Mouse (Mus musculus) forebrain, embryonic 12.5 days (tissue): ENCODE results near the gene Ces2e. TPM values are rescaled to one million over a fixed set of nuclear protein-coding genes. Genes with fewer than 3 reads are reported as not detected.
"Not testable (repeated sequence)": the region's sequence is repeated elsewhere in the genome, so short reads cannot be mapped to it uniquely, and the experiment has no call there.

ENCODE experiments used
- ATAC-seq: fragments of 200-750 bp; cut with Nextera tagmentation; 2 replicates; pipeline ENCODE4 v1.8.0; 2017; ENCODE audit warnings: moderate TSS enrichment; ENCODE audit not compliant: low FRiP score
- H3K27ac ChIP-seq: fragments of 300-500 bp; sonication (generic); 2 replicates; pipeline ENCODE4 v1.5.1; 2016; ENCODE audit warnings: mild to moderate bottlenecking
- H3K27me3 ChIP-seq: fragments of 300-500 bp; sonication (generic); 2 replicates; pipeline ENCODE4 v1.6.1; 2016; ENCODE audit warnings: mild to moderate bottlenecking
- H3K36me3 ChIP-seq: fragments of 300-500 bp; sonication (generic); replicated peaks from 2 replicates; pipeline ENCODE4 v1.6.1; 2016; ENCODE audit warnings: mild to moderate bottlenecking
- H3K4me1 ChIP-seq: fragments of 300-500 bp; sonication (generic); 2 replicates; pipeline ENCODE4 v1.6.1; 2016
- H3K4me2 ChIP-seq: fragments of 300-500 bp; sonication (generic); 2 replicates; pipeline ENCODE4 v1.6.1; 2016; ENCODE audit warnings: mild to moderate bottlenecking, moderate library complexity
- H3K4me3 ChIP-seq: fragments of 300-500 bp; sonication (generic); replicated peaks from 2 replicates; pipeline ENCODE4 v1.5.1; 2016; ENCODE audit warnings: mild to moderate bottlenecking
- H3K9ac ChIP-seq: fragments of 300-500 bp; sonication (generic); 2 replicates; pipeline ENCODE4 v1.6.1; 2016; ENCODE audit warnings: mild to moderate bottlenecking
- H3K9me3 ChIP-seq: fragments of 300-500 bp; sonication (generic); 2 replicates; pipeline ENCODE4 v1.6.1; 2016
- WGBS: fragments of 180-500 bp; shearing (Covaris S2); methylation state at CpG from one replicate; pipeline ENCODE4 v1.1.7; 2016; 5-methylcytosine and 5-hydroxymethylcytosine counted together
- polyA plus RNA-seq: library from polyadenylated mRNA; unstranded; fragments of >200 nt; fragmentation: Nextera tagmentation; extraction: Ambion mirVana; gene quantifications from 2 replicates; pipeline ENCODE4 v1.2.1, GENCODE M21; 2016

The Ces2e gene
- not detected in 2 replicates for polyA plus RNA-seq

DNA sequence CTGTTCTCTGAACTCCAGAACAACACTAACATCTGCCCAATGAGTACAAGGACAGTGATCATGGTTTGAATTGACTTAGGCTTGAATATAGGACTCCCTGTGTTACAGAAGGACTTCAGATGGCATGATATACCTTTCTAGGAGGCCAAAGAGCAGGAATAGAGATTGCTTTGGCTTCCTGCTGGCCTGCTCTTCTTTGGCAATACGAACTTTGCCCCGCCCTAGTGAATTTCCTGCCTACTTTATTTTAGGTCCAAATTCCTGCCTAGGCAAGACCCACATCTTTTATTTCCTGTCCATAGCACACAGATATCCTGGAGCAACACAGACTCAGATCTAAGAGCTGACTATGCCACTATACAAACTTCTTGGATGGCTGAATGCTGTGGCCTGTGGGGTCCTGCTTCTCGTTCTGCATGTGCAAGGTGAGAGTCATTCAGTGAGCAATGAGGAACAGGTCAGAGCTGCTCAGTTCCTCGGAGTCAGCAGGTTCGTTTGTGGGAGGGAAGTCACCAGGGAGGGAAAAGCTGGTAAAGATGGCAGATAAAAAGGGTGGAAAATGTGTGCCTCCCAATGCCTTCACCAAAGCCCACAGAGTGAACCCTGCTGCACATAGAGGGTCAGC, at the start of gene Ces2e:
TSS of gene Ces2e (plus strand) at position 289 of the 625 bp plus-strand sequence.
- WGBS: 77% methylated on average over 5 of the region's 5 CpGs
- no peak for ATAC-seq

DNA sequence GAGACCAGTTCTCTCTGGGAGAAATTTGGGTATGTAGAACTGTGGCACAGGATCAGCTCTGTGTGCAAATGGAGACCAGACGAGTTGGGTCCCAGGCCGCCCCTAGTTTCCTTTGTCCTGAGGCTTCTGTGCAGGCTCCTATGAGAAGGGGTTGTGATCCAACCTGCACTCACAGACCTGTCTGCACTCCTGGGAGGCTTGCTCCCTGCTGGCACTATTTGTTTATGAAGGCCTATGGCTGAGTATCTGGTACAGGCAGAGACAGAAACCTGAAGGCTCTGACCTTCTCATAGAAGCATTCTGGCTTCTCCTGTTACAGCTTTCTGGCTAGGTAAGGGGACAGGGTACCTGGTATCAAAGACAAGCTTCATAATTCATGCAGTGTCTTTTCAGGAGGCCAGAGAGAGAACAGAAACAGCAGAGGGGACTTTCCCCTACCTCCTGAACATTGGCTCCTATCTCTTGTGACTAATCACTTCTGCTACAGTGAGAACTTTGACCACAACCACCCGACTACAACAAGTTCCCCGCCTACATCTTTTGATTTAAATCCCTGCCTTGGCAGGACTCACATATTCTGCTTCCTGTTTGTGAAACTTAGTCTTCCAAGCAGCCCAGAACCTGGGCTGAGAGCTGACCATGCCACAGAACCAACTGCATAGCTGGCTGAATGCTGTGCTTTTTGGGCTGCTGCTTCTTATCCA, 39.7 kb upstream of the Ces2e start:
- not testable (repeated sequence) for ATAC-seq, H3K36me3 ChIP-seq, H3K27me3 ChIP-seq, H3K4me3 ChIP-seq, H3K9me3 ChIP-seq, H3K27ac ChIP-seq, H3K4me1 ChIP-seq, H3K4me2 ChIP-seq, H3K9ac ChIP-seq
- WGBS: no CpG with 5 or more reads among the region's 4 CpGs

More for the DNA sequence above, at the start of gene Ces2e:
- no peaks in the 10 kb centered on the region for H3K4me1 ChIP-seq
- no peaks in the 10 kb centered on the region for H3K36me3 ChIP-seq
- H3K4me3 ChIP-seq: no peak within 1 kb of the TSS
- no peak within 1 kb of the TSS for H3K4me2 ChIP-seq
- no peaks in the 10 kb centered on the region for H3K27me3 ChIP-seq
- no peak within 1 kb of the TSS for H3K9ac ChIP-seq
- no peaks in the 10 kb centered on the region for H3K9me3 ChIP-seq
- H3K27ac ChIP-seq: no peak within 1 kb of the TSS

DNA sequence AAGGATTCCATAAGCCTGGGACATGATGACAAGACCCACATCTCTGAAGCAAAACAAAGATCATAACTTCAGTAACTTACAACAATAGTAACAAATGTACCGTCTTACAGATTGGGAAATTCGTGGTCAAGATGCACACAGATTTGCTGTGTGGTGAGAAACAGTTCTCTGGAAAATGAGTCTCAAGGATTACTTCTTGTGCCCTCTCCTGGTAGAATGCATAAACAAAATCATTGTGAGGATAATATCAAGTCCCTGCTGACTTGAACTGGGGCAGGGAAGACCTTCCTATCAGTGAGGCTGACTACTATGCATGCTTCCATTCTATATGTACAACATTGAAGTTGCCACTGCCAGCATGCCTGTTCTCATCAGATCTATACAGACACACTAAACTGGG, 24.3 kb upstream of the Ces2e start:
- no peak overlapping the region for H3K4me2 ChIP-seq
- no peaks in the 10 kb centered on the region for H3K27me3 ChIP-seq
- H3K9me3 ChIP-seq: no peaks in the 10 kb centered on the region
- WGBS: 88% methylated on average over 2 of the region's 2 CpGs
- H3K9ac ChIP-seq: no peak overlapping the region
- no peak for ATAC-seq
- no peaks in the 10 kb centered on the region for H3K36me3 ChIP-seq
- H3K4me3 ChIP-seq: no peak overlapping the region
- H3K27ac ChIP-seq: no peak overlapping the region
- no peaks in the 10 kb centered on the region for H3K4me1 ChIP-seq

DNA sequence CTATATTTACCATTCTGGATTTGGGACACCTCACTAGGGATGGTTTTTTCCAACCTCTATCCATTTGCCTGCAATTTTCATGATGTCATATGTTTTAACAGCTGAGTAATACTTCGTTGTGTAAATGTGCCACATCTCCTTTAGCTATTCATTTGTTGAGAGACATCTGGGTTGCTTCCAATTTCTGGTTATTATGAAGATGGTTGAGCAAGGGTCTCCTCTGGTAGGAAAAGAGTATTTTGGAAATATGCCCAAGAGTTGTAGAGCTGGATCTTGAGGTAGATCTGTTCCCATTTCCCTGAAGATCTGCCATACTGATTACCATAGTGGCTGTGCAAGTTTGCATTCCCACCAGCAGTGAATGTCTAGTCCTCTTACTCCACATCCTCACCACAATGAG, 18.9 kb upstream of the Ces2e start:
- no peak overlapping the region for H3K27ac ChIP-seq
- H3K4me1 ChIP-seq: no peaks in the 10 kb centered on the region
- H3K36me3 ChIP-seq: no peaks in the 10 kb centered on the region
- no peak for ATAC-seq
- no peaks in the 10 kb centered on the region for H3K9me3 ChIP-seq
- no peak overlapping the region for H3K4me3 ChIP-seq
- no peak overlapping the region for H3K9ac ChIP-seq
- H3K27me3 ChIP-seq: no peaks in the 10 kb centered on the region
- 63% methylated on average over 1 of the region's 1 CpGs for WGBS
- no peak overlapping the region for H3K4me2 ChIP-seq

DNA sequence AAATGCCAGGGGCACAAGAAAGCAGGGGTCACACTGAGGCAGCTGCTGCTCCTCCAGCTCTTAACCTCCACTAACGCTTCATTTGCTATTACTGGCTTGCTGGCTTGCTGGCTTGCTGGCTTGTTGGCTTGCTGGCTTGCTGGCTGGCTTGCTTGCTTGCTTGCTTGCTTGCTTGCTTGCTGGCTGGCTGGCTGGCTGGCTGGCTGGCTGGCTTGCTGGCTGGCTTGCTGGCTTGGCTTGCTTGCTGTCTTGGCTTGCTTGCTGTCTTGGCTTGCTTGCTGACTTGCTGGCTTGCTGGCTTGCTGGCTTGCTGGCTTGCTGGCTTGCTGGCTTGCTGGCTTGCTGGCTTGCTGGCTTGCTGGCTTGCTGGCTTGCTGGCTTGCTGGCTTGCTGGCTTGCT, 17.0 kb upstream of the Ces2e start:
- H3K4me3 ChIP-seq, H3K4me2 ChIP-seq, H3K27me3 ChIP-seq, H3K9me3 ChIP-seq, H3K36me3 ChIP-seq, H3K4me1 ChIP-seq, H3K9ac ChIP-seq, H3K27ac ChIP-seq, ATAC-seq: not testable (repeated sequence)
- 80% methylated on average over 1 of the region's 1 CpGs for WGBS

DNA sequence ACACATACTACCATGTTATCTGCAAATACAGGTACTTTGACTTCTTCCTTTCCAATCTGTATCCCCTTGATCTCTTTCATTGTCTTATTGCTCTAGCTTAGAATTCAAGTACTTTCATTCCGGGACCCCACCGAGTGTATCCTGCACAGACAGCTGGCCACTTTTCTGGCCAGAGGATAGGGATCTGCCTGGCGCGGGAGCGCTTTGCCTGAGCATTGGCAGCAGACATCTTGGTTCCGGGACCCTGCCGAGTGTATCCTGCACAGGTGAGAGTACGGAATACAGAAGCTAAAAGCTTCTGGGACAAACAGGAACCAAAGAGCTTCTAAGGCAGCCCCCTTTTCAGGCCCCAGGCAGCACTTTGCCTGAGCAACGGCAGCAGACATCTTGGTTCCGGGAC, 16.4 kb upstream of the Ces2e start:
- H3K9me3 ChIP-seq, H3K36me3 ChIP-seq, H3K4me2 ChIP-seq, H3K4me3 ChIP-seq, H3K27me3 ChIP-seq, H3K27ac ChIP-seq, H3K4me1 ChIP-seq, ATAC-seq, H3K9ac ChIP-seq: not testable (repeated sequence)
- 94% methylated on average over 10 of the region's 10 CpGs for WGBS

DNA sequence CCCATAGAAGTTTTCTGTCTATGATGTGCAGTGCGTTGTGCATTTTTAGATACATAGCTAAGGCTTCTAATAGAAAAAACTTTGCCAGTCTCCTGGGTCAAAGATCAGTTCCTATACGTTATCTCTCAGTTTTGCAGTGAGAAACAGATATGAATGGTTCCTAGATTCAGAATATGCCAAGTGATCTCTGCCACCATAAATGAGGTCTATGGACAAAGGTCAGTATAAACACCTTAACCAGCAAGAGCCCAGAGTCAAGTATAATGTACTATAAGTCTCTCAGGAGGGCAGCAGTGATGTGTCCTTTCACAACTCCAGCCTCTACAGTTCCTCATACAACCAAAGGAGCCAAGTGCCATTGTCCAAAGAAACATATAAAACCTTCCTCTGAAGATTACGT, 1.2 kb downstream of the Ces2e start:
- no peak for ATAC-seq
- H3K27ac ChIP-seq: no peak overlapping the region
- H3K9me3 ChIP-seq: no peaks in the 10 kb centered on the region
- WGBS: 86% methylated on average over 3 of the region's 3 CpGs
- no peaks in the 10 kb centered on the region for H3K36me3 ChIP-seq
- no peaks in the 10 kb centered on the region for H3K27me3 ChIP-seq
- no peaks in the 10 kb centered on the region for H3K4me1 ChIP-seq
- H3K4me2 ChIP-seq: no peak overlapping the region
- H3K4me3 ChIP-seq: no peak overlapping the region
- H3K9ac ChIP-seq: no peak overlapping the region

DNA sequence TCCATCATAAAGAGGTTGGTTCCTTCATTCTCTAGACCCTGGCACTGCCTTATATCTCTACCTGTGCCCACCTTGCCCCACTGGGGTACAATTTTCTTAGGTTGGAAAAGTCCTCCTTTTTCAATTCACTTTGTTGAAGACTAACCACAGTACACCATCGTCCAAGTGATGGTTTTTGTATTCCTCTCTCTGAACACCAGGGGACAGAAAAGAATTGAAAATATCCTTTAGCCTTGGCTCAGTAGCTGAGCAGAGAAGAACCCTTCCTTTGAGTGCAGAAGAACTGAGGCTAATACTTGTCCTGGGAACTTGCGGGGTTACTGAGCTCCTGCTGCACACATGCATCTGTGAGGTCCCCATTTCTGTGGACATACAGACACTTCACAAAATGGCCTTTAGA, 18.6 kb downstream of the Ces2e start:
- H3K27me3 ChIP-seq: no peaks in the 10 kb centered on the region
- H3K27ac ChIP-seq: no peak overlapping the region
- WGBS: 86% methylated on average over 2 of the region's 2 CpGs
- H3K36me3 ChIP-seq: no peaks in the 10 kb centered on the region
- H3K9ac ChIP-seq: no peak overlapping the region
- no peak overlapping the region for H3K4me2 ChIP-seq
- no peak overlapping the region for H3K4me3 ChIP-seq
- no peaks in the 10 kb centered on the region for H3K9me3 ChIP-seq
- no peak for ATAC-seq
- no peaks in the 10 kb centered on the region for H3K4me1 ChIP-seq

DNA sequence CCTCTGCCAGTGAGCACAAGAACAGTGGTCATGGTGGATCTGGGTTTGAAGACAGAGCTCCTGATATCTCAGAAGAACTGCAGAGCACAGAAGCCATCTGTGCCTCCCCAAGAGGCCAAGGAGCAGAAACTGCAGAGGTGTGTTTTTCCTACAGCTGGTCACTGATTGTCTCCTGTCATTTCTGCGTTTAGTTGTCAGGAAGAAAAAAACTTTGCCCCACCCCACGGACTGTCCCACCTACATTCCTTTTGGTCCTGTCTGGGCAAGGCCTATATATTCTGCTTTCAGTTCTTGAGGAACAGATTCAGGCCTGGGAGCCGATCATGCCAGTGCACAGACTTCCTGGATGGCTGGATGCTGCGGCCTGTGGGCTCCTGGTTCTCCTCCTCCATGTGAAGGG, 21.0 kb downstream of the Ces2e start, which contains the start of gene Ces2f:
TSS of gene Ces2f (plus strand) at position 301 of the 400 bp plus-strand sequence.
- no peak within 1 kb of the TSS for H3K27ac ChIP-seq
- H3K4me3 ChIP-seq: no peak within 1 kb of the TSS
- H3K4me1 ChIP-seq: no peaks in the 10 kb centered on the region
- H3K9ac ChIP-seq: no peak within 1 kb of the TSS
- H3K36me3 ChIP-seq: no peaks in the 10 kb centered on the region
- ATAC-seq: no peak
- WGBS: 89% methylated on average over 4 of the region's 4 CpGs
- no peak within 1 kb of the TSS for H3K4me2 ChIP-seq
- H3K27me3 ChIP-seq: no peaks in the 10 kb centered on the region
- no peaks in the 10 kb centered on the region for H3K9me3 ChIP-seq

DNA sequence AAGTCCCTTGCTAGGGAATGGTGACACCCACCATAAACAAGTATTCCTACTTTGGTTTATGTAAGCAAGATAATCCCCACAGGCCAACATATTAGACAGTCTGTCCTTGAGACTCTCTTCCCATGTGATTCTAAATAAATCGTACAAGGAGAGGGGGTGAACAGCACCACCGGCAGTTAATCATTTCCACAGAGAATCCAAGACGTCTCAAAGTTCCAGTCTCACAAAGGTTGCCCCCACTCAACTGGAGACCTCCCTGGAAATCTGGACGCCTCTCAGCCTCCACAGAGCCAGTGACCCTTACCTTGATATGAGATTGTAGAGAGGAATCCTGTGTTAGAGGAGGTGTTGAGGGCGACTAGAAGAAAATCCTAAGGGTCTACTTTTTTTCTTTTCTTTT, 23.0 kb downstream of the Ces2e start:
- no peak overlapping the region for H3K9ac ChIP-seq
- no peak overlapping the region for H3K4me2 ChIP-seq
- H3K27me3 ChIP-seq: no peaks in the 10 kb centered on the region
- no peak for ATAC-seq
- H3K36me3 ChIP-seq: no peaks in the 10 kb centered on the region
- no peaks in the 10 kb centered on the region for H3K9me3 ChIP-seq
- 78% methylated on average over 5 of the region's 5 CpGs for WGBS
- H3K4me3 ChIP-seq: no peak overlapping the region
- H3K4me1 ChIP-seq: no peaks in the 10 kb centered on the region
- H3K27ac ChIP-seq: no peak overlapping the region

DNA sequence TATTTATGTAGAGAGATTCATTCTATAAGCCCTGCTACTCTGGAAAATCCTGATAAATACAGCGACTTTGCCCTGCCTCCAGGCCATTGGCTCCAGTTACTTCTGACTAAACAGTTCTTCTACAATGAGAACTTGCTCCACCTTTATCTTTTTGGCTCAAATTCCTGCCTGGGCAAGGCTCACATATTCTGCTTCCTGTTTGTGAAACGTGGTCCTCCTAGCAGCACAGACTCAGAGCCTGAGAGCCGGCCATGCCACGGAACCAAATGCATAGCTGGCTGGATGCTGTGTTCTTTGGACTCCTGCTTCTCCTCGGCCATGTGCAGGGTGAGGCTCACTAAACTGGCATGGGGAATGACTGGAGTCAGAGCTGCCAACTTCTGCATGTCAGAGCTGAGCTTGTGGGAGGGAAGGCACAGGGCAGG, 35.5 kb downstream of the Ces2e start, which contains the start of gene Ces2g:
TSS of gene Ces2g (plus strand) at position 182 of the 425 bp plus-strand sequence.
- no peak within 1 kb of the TSS for H3K27ac ChIP-seq
- no peaks in the 10 kb centered on the region for H3K36me3 ChIP-seq
- no peaks in the 10 kb centered on the region for H3K4me1 ChIP-seq
- WGBS: 69% methylated on average over 5 of the region's 5 CpGs
- H3K9me3 ChIP-seq: no peaks in the 10 kb centered on the region
- H3K27me3 ChIP-seq: no peaks in the 10 kb centered on the region
- ATAC-seq: no peak
- no peak within 1 kb of the TSS for H3K9ac ChIP-seq
- H3K4me3 ChIP-seq: no peak within 1 kb of the TSS
- no peak within 1 kb of the TSS for H3K4me2 ChIP-seq

DNA sequence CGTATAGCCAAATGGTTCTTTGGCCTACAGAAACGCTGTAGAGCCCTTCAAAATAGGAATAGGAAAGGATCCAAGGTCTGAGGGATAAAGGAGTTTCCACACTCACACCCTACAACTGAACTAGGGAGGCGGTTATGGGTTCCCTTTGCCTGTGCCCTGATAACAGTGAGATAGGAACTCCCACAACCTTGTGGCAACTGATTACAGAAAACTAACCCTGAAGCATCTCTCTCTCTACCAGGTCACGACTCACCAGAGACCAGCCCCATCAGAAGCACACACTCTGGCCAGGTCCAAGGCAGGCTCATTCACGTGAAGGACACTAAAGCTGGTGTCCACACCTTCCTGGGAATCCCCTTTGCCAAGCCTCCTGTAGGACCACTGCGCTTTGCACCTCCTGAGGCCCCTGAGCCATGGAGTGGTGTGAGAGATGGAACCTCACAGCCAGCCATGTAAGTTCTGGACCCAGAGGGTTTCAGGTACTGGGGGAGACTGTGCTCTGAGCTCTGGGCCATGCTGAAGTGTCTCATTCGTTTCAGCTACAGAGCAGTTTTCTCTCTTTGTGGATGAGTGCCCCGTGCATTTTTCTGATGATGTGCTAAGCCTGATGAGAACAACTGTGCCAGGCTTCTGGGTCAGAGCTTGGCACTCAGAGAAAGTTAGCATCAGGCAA, 36.3 kb downstream of the Ces2e start:
- no peaks in the 10 kb centered on the region for H3K4me1 ChIP-seq
- H3K27ac ChIP-seq: no peak overlapping the region
- H3K4me2 ChIP-seq: no peak overlapping the region
- no peaks in the 10 kb centered on the region for H3K9me3 ChIP-seq
- H3K9ac ChIP-seq: no peak overlapping the region
- no peaks in the 10 kb centered on the region for H3K27me3 ChIP-seq
- 78% methylated on average over 8 of the region's 8 CpGs for WGBS
- no peak for ATAC-seq
- no peaks in the 10 kb centered on the region for H3K36me3 ChIP-seq
- no peak overlapping the region for H3K4me3 ChIP-seq
